Mouse (Mus musculus) urinary bladder, postnatal 14 days (tissue): ENCODE results near the gene Gm28897.
"Not testable (repeated sequence)": the region's sequence is repeated elsewhere in the genome, so short reads cannot be mapped to it uniquely, and the experiment has no call there.

Experiments
- DNase-seq: peaks from one replicate; pipeline ENCODE4 v3.0.0; 2021; ENCODE audit warnings: low spot score

Gm28897 gene

GRCm38 (mm10) chrY:80926695-80927094 lies at the start of gene Gm28897:
Gene Gm28897, plus strand, starts transcription at chrY:80926995.
- not testable (repeated sequence) for DNase-seq
